Mouse (Mus musculus): Measurements from ENCODE around the gene Meiob.

Gene Meiob

DNA sequence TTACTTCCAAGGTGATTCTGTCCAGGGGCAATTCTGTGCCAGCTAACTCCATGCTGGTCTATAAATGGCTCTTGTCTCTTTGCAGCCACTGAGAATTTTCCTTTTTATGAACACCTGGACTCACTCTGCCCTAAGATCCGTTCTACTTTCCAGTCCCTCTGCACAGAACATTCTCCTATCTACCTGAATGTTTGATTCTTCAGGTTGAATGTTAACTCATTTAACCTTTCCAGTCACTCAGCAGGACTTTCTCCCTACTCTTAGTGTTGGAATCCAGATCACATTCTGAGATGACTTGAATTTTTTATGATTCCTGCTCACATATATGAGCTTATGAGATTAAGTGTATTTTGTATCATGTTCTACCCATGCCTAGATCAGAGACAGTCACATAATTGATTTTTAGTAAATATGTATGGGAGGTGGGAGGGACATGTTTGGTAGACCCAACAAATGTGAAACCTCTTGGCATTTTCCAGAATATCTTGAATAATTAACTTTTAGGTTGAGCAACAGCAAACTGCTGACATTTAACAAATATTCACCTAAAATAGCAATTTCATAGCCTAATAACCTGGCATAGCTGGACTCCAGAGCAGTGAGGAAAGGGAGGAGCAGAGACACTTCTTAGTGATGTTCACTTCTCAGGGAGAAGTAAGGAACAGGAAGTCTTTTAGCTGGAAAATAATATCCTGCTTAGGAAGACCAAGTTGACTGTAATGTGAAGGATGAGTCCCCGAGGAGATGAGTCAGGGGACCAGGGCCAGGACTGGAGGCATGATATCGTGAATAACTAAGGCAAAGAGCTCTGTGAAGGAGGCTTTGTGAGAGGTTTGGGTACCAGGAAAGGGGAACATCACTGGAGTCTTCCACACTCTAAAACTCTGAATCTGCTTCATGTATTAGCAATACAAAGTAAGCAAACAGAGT is 17.5 kb downstream of the Meiob start:
- no peak for DNase-seq

DNA sequence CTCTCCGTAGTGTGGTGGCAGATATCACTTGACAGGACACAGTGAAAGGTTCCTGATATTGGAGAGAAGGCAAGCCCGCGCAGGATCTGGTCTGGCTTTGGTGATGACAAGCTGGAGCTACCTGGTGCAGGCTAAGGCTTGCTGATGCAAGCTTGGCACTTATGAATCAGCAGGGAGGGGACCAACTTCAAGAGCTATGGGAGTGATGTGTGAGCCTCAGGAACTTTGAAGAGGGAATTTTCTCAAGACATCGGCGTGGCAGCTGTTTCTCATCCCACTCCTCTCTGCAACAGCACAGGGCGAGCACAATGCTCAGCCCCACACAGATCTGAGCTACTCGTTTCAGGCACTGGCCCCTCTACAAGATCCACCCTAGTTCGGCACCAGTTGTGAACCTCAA is 35.8 kb downstream of the Meiob start, which contains the start of gene Hagh:
Gene Hagh, plus strand, starts transcription at position 302 of the 400 bp plus-strand sequence.
- DNase-seq: no peak

- DNase-seq: no peak
Observed at GRCm38 (mm10) chr17:24840341-24840740, 36.3 kb downstream of the Meiob start.

- peak; percentile 48 for DNase-seq
Observed at GRCm38 (mm10) chr17:24841133-24841532, 37.0 kb downstream of the Meiob start.

GRCm38 (mm10) chr17:24842631-24843030 is 38.5 kb downstream of the Meiob start:
- DNase-seq: no peak

- no peak for DNase-seq
Observed at GRCm38 (mm10) chr17:24844525-24844924, 40.4 kb downstream of the Meiob start.

DNA sequence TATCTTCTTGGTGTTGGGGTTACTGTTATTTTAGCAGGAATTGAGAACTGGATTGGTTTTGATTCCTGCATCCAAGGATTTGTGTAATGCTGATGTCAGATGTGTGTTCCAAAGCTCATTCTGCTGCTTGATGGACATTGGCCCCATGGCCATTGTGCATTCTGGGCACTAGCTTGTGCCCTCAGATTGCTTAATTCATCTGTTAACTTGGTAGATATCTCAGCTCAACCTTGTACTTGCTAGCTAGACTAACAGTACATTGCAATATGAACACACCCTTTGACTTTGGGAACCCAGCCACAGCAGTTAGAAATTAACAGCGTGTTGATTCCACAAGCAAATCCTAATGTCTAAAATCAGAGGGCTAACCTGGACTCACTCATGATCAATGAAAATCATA is 43.3 kb downstream of the Meiob start:
- no peak for DNase-seq

GRCm38 (mm10) chr17:24848600-24849031 is 44.5 kb downstream of the Meiob start:
- no peak for DNase-seq

DNA sequence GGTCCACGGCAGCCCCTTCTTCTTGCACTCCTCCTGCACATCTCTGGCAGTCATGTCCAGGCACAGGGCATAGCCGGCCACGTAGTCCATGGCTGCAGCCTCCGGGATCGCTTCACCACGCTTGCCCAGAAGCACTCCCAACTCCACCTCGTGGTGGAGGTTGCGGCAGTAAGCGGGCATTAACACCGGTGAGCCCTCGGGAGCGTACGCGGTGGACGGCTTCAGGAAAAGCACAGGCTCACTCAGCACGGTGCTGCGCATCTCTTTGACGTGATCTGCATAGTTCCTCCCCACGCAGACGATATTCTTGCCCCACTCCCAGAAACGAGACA is 45.6 kb downstream of the Meiob start:
- DNase-seq: no peak

DNA sequence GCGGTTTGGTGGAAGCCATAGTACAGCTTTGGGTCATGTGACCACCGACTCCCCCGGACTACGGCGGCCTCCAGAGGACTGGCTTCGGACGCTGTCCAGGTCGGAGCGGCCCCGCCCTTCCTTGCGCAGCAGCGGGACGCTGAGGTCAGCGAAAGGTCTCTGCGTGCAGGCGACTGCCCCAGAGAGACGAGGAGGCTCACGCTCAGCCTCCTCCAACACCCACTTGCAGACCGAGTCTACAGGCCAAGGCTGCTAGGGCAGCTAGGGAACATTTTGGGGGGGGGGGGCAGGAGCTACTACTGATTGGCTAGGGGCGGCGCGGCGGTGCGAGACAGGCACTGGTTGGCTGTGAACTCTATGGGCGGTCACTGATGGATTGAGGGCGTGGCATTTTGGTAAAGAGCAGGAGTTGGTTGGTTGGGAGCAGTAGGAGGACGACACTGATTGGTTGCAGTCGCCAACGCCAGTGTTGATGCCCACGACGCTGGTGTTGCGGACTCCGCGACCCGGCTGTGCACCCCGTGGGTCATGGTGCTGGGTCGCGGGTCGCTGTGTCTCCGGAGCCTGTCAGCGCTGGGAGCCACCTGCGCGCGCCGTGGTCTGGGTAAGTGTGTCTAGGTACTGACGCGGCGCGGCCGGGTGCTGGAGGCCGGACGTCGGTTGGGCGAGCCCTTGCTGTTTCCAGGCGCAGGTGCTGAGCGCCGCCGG is 46.1 kb downstream of the Meiob start, which contains the start of gene Fahd1:
Gene Fahd1, minus strand, starts transcription at position 300 of the 708 bp plus-strand sequence.
- DNase-seq: peak; percentile 89 to 92

DNA sequence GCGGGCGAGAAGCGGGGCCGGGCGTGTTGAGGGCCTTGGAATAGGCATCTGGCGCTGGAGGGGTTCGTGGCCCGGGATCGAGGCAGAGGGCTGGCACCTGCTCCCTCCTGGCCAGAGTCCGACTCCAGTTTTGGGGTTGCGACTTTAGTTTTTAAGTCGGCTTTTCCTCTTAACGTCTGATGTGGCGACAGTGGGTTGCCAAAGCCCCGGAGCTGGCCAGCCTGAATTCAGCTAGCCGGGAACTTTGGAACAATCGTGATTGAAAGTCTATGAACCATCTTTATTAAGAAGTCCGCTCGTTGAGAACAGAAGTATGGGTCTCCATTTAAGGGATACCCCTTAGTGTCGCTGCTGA is 46.7 kb downstream of the Meiob start:
- DNase-seq: no peak

- DNase-seq: no peak
Observed at GRCm38 (mm10) chr17:24851381-24852125, 47.5 kb downstream of the Meiob start.

- no peak for DNase-seq
Observed at GRCm38 (mm10) chr17:24855838-24856464, 51.9 kb downstream of the Meiob start.

DNA sequence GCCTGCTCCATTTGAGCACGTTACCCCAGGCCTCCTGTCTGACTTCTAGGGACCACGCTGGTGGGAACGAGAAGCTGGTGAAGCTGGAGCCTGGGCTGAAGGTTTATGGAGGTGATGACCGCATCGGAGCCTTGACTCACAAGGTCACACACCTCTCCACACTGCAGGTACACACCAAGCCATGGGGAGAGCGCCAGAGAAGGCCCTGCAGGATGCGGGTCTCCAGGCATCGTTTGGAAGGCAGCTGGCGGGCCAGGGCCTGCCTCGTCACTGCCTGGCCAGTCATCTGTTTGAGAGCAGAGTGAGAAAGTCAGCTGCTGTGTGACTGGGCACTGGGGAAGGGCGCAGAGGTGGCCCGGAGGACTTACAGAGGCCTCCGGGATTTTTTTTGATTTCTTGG is 52.5 kb downstream of the Meiob start:
- DNase-seq: no peak

- DNase-seq: no peak
Observed at GRCm38 (mm10) chr17:24857831-24858470, 53.9 kb downstream of the Meiob start.

DNA sequence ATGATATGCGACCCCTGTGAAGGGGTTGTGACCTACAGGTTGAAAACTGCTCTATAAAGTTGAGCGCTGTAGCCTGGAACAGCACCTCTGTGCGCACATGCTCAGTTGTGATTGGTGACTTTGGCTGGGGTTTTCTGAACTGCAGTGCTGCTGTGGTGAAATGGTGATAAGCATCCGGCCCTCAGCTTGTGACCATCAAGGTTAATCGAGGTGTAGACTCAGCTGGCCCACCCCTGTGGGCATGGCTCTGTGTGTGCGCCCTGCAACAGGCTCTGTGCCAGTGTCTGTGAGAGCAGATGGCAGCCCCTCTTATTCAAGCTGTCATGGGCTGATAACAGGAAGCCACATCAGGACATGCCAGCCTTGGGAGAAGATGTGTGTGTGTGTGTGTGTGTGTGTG is 54.9 kb downstream of the Meiob start:
- DNase-seq: no peak

GRCm38 (mm10) chr17:24860076-24860475 is 56.0 kb downstream of the Meiob start:
- DNase-seq: no peak

DNA sequence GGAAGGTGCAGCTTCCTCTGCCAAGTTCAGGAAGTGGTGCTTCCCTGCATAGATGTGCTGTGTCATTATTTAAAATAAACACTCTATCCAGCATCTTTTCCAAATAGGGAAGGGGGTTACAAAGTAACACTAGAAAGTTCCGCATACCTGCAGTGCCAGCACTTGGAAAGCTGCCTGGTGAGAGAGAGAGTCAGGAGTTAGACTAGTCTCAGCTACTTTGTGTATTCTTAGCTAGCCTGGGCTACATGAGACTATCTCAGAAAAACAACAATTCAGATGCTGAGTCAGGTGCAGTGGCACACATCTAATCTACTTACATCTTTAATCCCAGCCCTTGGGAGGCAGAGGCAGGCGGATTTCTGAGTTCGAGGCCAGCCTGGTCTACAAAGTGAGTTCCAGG is 57.7 kb downstream of the Meiob start:
- no peak for DNase-seq

- DNase-seq: no peak
Observed at GRCm38 (mm10) chr17:24865776-24866175, 61.7 kb downstream of the Meiob start, which contains the start of gene Igfals. TSS of gene Igfals (plus strand) at chr17:24865997.

DNA sequence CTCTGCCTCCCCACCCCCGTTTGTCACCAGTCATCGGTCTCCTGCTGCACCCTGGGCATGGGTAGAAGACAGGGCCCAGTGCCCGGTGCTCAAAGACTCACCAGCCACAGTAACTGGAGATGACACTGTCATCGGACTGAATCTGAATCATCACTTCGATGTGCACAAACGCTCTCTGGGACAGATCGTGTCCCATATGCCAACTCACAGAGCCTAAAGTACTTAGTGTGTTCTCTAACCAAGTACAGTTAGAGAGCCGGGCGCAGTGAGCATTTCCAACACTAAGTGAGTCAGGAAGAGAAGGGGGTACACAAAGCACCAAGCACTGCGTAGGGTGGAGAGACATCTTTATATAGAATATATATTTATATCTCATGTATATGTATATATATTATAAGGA is 63.8 kb downstream of the Meiob start:
- DNase-seq: no peak

- no peak for DNase-seq
Observed at GRCm38 (mm10) chr17:24873695-24874404, 69.8 kb downstream of the Meiob start.

GRCm38 (mm10) chr17:24874405-24874745 is 70.3 kb downstream of the Meiob start:
- DNase-seq: no peak

All from B cell, adult 2 months (primary cell).